Mouse (Mus musculus) urinary bladder, adult 2 months (tissue): ENCODE data around the gene Tomm6. TPM values are rescaled to one million over a fixed set of nuclear protein-coding genes. Genes with fewer than 3 reads are reported as not detected.
"Not testable (repeated sequence)": the region's sequence is repeated elsewhere in the genome, so short reads cannot be mapped to it uniquely, and the experiment has no call there.

ENCODE experiments used
- DNase-seq: peaks from one replicate; pipeline ENCODE4 v3.0.0; 2022; ENCODE audit warnings: low spot score
- polyA plus RNA-seq: library from polyadenylated mRNA; depleted of rRNA; stranded (reverse); fragments of >200 nt; gene quantifications from 2 replicates; pipeline ENCODE4 v1.2.3, GENCODE M21; 2012

The Tomm6 gene
- polyA plus RNA-seq, 1 experiment: 110 TPM

DNA sequence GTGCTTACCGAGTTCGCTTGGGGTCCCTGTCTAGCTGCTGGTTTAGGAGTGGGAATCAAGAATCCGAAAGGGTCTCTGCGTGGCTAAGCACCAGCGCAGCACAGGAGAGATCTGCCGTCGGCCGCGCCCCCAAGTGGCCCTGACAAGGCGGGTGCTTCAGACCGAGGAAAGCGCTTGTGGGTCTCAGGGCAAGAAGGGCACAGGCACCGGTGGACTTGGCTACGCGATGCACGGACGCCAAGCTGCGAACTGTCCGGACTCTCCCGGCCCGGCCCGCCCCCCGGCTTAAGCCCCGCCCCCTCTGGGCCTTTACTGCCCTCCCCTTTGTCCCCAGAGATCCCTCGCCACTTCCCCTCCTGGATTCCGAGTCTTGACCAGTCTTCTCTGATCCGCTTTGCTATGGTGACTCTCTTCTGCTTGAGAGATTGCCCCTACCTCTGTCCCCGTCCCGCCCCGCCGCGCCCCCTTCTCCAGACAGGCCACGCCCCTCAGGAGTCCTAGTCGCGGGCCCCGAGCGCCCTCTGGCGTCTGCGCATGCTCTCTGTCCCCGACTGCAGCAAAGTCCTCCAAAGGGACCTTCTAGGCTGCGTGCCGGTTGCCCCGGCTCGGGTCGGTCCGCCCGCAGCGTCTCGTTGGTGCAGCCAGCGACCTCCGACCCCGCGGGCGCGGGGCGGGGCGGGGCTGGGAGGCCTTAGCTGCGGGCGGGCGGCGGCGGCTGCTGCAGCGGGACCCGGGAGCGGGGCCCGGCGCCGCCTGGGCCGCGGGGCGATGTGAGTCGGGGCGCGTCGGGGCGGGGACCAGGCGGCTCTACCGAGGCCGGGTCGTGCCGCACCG lies 6.5 kb upstream of the Tomm6 start, which contains the start of gene Prickle4:
TSS of gene Prickle4 (minus strand) at position 234 of the 834 bp plus-strand sequence.
- peak; percentile 97 for DNase-seq

DNA sequence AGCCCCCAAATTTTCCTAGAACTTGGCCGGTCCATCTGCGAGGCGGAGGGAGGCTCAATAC lies 6.1 kb upstream of the Tomm6 start, which contains the start of gene Gm21981:
TSS of gene Gm21981 (minus strand) at position 14 of the 61 bp plus-strand sequence.
- DNase-seq: no peak

DNA sequence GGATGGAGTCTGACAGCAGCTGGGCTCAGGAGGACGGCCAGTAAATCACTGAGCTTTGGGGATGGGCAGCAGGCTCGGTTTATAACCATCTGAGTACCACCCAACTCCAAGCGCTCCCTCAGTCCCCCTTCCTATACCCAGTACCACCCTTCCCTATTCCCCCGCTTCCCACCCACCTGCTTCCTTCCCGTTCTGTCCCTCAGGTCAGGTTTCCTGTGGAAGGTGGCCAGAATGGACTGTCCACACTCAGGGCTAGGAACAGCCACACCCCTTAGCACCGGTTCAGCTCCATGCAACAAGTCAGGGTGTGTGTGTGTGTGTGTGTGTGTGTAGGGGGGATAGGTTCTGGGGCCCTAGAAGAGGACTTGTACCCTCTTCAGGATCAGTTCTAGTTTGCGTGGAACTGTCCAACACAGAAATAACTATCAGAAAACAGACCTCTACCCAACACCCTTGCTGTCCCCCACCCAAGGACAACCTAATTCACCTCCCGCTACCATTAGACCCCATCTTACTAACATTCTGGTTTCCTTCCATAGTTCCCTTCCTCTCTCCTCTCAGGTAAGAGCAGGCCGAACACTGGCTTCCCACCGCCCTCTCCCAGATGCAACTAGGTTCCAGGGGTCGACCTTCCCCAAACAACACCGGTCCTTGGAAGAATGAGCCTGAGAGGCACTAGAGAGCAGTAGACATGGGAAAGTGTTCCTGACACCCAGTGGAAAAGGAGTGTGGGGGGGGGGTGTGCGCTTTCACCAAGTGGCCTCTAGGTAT lies 5.7 kb upstream of the Tomm6 start:
- no peak for DNase-seq

DNA sequence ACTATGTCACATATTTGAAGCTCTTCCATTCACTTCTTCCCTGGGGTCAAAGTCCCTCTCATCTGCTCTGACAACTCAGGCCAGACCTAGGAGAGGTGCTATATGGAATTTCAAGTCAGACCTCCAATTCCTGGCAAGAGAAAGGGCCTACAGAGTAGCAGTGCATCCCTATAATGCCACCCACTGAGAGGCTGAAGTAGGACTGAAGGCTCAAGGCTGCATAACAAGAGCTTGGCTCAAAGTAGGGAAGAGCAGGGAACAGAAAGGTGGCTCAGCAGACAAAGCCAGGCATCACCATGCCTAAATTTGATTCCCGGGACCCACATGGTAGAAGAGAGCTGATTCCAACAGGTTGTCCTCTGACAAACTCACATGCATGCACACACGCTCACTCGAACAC lies 3.5 kb upstream of the Tomm6 start:
- DNase-seq: no peak

DNA sequence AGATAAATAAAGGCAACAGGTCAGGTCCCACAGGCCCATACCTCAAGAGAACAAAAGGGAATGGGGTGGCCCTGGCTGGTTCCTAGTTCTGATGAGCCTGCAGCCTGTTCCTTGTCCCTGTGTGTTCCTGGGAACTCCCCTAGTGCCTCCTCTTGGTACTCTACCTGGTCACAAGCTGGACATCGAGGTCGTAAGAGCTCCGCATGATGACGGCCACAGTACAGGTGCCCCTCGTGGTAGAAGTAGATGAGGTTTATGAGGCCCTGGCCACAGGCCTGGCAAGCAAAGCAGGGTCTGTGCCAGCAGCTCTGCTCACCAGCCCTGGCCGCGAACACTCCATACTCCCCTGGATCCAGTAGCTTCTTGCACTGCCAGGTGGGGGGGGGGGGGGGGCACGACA lies 1.7 kb upstream of the Tomm6 start:
- DNase-seq: no peak

DNA sequence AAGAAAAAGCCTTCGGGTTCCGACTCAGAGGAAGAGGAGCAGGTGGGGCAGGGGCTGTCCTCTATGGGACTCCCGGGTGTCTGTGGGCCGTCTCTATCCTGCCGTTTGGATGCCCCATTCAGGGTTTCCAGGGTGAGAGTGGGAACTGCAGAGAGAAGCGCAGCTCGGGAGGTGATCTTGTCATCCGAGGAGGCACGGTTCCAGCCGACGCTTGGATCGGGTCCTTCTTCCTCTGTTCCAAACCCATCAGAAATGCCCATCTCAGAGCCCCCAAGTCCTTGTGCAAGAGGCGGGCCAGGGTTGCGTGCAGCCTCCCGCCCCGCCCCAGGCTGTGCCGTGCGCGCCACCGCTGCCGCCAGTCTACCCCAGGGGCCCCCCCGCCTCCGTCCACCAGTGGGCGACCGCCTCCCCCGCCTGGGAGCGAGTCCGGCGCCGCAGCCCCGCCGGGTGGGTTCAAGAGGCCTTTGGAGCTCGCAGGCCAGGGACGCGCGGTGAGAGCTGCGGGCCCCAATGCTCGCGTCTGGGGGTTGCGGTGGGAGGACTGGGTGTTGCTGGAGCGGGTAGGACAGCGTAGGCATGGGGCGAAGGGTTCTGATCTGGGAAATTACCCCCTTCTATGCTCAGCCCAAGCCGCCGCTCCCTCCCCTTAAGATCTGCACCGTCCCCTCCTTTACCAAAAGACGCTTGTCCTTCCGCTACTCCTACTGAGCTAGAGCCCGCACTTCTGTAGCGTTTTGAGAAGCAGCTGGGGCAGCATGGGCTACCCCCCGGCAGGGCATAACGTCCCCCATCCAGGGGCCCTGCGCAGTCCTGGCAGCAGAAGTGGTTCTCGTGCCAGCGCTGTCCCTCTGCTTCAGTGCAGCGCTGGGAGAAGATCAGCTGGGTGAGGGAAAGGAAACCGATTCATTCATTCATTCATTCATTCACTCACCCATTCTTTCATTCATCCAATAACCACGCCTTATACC lies 706 bp upstream of the Tomm6 start, which contains the start of gene Frs3:
TSS of gene Frs3 (plus strand) at position 423 of the 968 bp plus-strand sequence.
- DNase-seq: peak; percentile 62

GRCm38 (mm10) chr17:47687409-47688343 lies 510 bp downstream of the Tomm6 start:
- DNase-seq: peak; percentile 75

GRCm38 (mm10) chr17:47682836-47683235 lies 5.3 kb downstream of the Tomm6 start:
- no peak for DNase-seq

GRCm38 (mm10) chr17:47678702-47679101 lies 9.5 kb downstream of the Tomm6 start:
- no peak for DNase-seq

DNA sequence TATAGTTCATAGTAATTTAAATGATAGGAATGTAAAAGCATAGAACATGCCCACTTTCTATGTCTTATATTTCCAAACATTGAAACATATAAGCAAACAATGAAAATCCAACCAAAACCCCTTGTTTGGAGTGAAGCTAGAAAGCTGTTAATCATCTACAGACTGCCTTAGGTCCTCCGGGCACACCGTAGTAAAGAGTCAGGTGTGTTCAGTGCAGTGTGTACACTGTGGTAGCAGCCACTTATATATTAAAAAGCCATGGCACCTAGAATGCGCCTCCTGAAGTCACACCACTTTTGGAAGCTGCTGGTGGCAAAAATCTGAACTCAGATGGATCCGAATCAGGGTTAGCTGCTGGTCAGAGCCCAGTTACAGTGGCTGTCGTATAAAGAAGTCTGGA lies 9.9 kb downstream of the Tomm6 start:
- DNase-seq: no peak

DNA sequence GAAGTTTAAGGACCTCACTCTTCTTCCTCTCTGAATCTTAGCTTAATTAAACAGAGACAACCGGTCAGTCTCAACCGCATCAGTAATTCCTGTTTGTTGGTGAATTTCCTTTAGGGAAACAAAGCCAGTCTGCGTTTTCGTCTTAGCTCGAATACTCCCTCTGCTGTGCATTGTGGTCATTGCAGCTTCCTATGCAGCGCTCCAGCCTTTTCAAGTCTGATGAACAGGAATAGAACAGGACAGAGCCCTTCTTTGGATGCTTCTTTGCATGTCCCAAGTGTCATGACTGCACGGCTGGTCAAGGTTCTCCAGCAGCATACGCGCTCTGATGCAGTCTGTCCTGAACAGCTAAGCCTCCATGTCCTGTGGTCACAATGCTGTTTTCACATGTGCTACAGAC lies 11.6 kb downstream of the Tomm6 start:
- no peak for DNase-seq

GRCm38 (mm10) chr17:47672311-47673111 lies 15.7 kb downstream of the Tomm6 start:
- DNase-seq: peak; percentile 56

DNA sequence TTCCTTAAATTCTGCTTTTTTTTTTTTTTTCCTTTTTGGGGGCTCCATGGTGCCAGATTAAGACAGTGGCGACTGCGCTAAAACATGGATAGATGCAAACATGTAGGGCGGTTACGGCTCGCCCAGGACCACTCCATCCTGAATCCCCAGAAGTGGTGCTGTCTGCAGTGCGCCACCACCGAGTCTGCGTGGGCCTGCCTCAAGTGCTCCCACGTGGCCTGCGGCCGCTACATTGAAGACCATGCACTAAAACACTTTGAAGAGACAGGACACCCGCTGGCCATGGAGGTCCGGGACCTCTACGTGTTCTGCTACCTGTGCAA lies 16.2 kb downstream of the Tomm6 start:
- no peak for DNase-seq

GRCm38 (mm10) chr17:47669166-47669565 lies 19.0 kb downstream of the Tomm6 start:
- no peak for DNase-seq

DNA sequence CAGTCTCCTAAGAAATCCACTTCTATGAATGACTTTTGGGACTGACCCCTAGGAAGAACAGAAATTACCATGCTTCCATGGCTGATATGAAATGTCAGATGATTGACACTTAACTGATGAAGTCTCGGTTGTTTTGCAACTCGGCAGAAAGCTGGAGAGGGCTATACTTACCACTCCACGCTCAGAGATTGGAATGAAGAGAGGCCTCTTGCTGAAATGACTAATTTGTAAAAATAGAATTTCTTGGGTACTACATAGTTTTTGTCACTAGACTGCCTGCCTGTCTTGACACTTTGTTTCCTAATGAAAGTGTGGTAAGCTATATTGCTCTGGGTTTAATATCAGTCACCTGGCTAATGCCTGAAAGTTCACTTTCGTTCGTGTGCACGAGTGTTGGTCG lies 23.7 kb downstream of the Tomm6 start:
- no peak for DNase-seq

DNA sequence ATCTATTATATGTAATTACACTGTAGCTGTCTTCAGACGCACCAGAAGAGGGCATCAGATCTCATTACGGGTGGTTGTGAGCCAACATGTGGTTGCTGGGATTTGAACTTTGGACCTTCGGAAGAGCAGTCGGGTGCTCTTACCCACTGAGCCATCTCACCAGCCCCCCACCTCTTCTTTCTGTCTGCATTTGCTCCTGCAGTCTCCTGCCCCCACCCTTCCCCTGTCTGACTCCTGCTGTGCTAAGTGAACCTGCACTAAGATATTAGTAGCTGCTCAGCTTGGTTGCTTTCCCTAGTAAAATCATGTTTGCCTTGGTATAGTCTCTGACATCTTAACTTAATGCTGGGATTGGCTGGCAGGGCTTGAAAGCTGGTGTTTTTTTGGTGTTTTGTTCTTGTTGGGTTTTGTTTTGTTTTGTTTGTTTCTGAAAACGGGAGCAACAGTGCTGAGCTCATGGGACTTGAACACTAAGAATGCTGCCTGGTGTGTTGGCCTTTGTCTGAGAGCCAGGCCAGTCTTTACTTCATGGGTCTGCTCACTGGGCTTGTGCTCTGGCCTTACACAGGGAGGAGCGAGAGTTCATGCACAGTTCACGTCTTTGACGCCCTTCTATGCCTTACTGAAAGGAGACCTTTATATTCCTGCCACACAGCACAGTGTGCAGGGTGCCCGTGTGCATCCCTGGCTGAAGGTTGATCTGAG lies 25.0 kb downstream of the Tomm6 start:
- no peak for DNase-seq

- DNase-seq: no peak
These were observed 29.4 kb downstream of the Tomm6 start for GRCm38 (mm10) chr17:47658741-47659243.

DNA sequence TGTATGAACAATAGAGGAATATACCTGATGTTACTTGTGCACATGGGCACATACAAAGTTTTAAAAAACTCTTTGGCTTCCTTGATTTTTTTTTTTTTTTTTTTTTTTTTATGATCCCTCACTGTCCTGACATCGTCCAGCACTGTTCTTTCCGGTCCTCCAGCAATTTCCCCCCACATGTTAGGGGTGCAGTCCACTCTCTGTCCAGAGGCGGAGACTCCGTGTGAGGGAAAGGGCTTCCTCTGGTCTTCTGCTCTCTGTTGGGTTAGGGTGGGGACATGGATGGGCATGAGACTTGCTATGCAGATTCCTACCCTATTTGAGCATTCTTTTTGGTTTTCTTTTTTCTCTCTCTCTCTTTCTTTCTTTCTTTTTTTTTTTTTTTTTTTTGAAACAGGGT lies 30.3 kb downstream of the Tomm6 start:
- DNase-seq: no peak

DNA sequence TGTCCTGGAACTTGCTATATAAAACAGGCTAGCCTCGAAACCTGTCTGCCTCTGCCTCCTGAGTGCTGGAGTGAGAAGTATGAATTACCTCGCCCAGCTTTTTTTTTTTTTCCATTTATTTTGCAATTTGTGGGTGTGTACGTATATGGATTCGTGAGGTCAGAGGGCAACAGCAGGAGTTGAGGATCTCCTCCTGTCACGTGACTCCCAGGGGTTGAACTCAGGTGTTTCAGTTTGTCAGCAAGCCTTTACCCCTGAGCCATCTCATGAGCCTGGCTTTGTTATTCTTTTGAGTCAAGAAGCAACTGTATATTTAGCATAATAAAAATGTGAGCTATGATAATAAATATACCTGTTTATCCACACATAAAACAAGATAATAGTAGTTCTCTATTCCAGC lies 32.5 kb downstream of the Tomm6 start:
- DNase-seq: no peak

DNA sequence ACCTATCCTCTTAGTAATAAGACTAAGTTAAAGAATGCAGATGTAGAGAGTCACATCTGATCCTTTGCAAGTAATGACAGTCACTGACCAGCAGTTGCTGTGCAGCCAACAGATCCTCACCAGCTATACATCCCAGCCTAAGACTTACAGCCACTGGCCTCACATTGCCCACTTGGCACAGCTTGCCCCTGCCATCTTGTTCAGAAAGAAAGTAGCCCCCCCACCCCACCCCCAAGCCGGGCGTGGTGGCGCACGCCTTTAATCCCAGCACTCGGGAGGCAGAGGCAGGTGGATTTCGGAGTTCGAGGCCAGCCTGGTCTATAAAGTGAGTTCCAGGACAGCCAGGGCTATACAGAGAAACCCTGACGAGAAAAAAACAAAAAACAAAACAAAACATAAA lies 33.8 kb downstream of the Tomm6 start:
- DNase-seq: not testable (repeated sequence)
